Mouse (Mus musculus): ENCODE results near the gene Med25.

GRCm38 (mm10) chr7:44826771-44827170, 65.7 kb downstream of the Med25 start:
- TF ChIP-seq CTCF (IDR thresholded peaks at IDR 0.05; ENCODE audit: control insufficient read depth, insufficient read depth, insufficient replicate concordance, low read depth, low read length) = no peak
- TF ChIP-seq POLR2A (IDR thresholded peaks at IDR 0.05; ENCODE audit: control insufficient read depth, low read depth, low read length) = no peak
